Mouse (Mus musculus): ENCODE measurements around the gene Krt80. TPM values are rescaled to one million over a fixed set of nuclear protein-coding genes. Genes with fewer than 3 reads are reported as not detected.

The Krt80 gene
- polyA plus RNA-seq, 1 experiment = 14.2 TPM

- TF ChIP-seq POLR2A (IDR thresholded peaks at IDR 0.05; ENCODE audit: low read depth, low read length) (no peak), CTCF (conservative IDR thresholded peaks at IDR 0.05; ENCODE audit: insufficient read depth, insufficient read length, low read depth, low read length) (no peak)
- Histone ChIP-seq H3K36me3 (ENCODE audit: control insufficient read depth, insufficient read depth, low read length) (no peaks in the 10 kb centered on the region), H3K4me3 (ENCODE audit: insufficient read depth, low read depth, low read length) (no peak overlapping the region), H3K4me1 (ENCODE audit: control insufficient read depth, insufficient read depth, low read length) (no peaks in the 10 kb centered on the region), H3K27me3 (replicated peaks; ENCODE audit: control insufficient read depth, insufficient read depth, low read length) (no peaks in the 10 kb centered on the region), H3K27ac (ENCODE audit: insufficient read depth, low read depth, low read length) (no peak overlapping the region)
- WGBS = 40% methylated on average over 5 of the region's 5 CpGs
- DNase-seq = no peak
These were observed 60.5 kb downstream of the Krt80 start for GRCm38 (mm10) chr15:101309493-101309892.

GRCm38 (mm10) chr15:101308440-101309348, 61.3 kb downstream of the Krt80 start:
- no peak for TF ChIP-seq POLR2A (IDR thresholded peaks at IDR 0.05; ENCODE audit: low read depth, low read length)
- no peak for TF ChIP-seq CTCF (conservative IDR thresholded peaks at IDR 0.05; ENCODE audit: insufficient read depth, insufficient read length, low read depth, low read length)
- WGBS = 62% methylated on average over 13 of the region's 13 CpGs
- Histone ChIP-seq H3K27ac (ENCODE audit: insufficient read depth, low read depth, low read length) (no peak overlapping the region), H3K4me1 (ENCODE audit: control insufficient read depth, insufficient read depth, low read length) (no peaks in the 10 kb centered on the region), H3K4me3 (ENCODE audit: insufficient read depth, low read depth, low read length) (no peak overlapping the region), H3K36me3 (ENCODE audit: control insufficient read depth, insufficient read depth, low read length) (no peaks in the 10 kb centered on the region), H3K27me3 (replicated peaks; ENCODE audit: control insufficient read depth, insufficient read depth, low read length) (no peaks in the 10 kb centered on the region)
- DNase-seq = no peak

GRCm38 (mm10) chr15:101306459-101306858, 63.5 kb downstream of the Krt80 start:
- Histone ChIP-seq H3K27me3 (replicated peaks; ENCODE audit: control insufficient read depth, insufficient read depth, low read length) (no peaks in the 10 kb centered on the region), H3K4me1 (ENCODE audit: control insufficient read depth, insufficient read depth, low read length) (no peaks in the 10 kb centered on the region), H3K36me3 (ENCODE audit: control insufficient read depth, insufficient read depth, low read length) (no peaks in the 10 kb centered on the region), H3K27ac (ENCODE audit: insufficient read depth, low read depth, low read length) (no peak overlapping the region), H3K4me3 (ENCODE audit: insufficient read depth, low read depth, low read length) (no peak overlapping the region)
- no peak for DNase-seq
- 93% methylated on average over 4 of the region's 4 CpGs for WGBS
- TF ChIP-seq CTCF (conservative IDR thresholded peaks at IDR 0.05; ENCODE audit: insufficient read depth, insufficient read length, low read depth, low read length) = no peak
- no peak for TF ChIP-seq POLR2A (IDR thresholded peaks at IDR 0.05; ENCODE audit: low read depth, low read length)

- H3K27me3 ChIP-seq (replicated peaks; ENCODE audit: control insufficient read depth, insufficient read depth, low read length) = no peaks in the 10 kb centered on the region
- no peaks in the 10 kb centered on the region for H3K4me1 ChIP-seq (ENCODE audit: control insufficient read depth, insufficient read depth, low read length)
- H3K4me3 ChIP-seq (ENCODE audit: insufficient read depth, low read depth, low read length) = no peak overlapping the region
- DNase-seq = no peak
- H3K27ac ChIP-seq (ENCODE audit: insufficient read depth, low read depth, low read length) = no peak overlapping the region
- no peaks in the 10 kb centered on the region for H3K36me3 ChIP-seq (ENCODE audit: control insufficient read depth, insufficient read depth, low read length)
- 60% methylated on average over 4 of the region's 4 CpGs for WGBS
- TF ChIP-seq POLR2A (IDR thresholded peaks at IDR 0.05; ENCODE audit: low read depth, low read length) = no peak
- no peak for TF ChIP-seq CTCF (conservative IDR thresholded peaks at IDR 0.05; ENCODE audit: insufficient read depth, insufficient read length, low read depth, low read length)
These were observed 66.1 kb downstream of the Krt80 start for GRCm38 (mm10) chr15:101303830-101304229.

GRCm38 (mm10) chr15:101302201-101302600, 67.8 kb downstream of the Krt80 start:
- Histone ChIP-seq H3K36me3 (ENCODE audit: control insufficient read depth, insufficient read depth, low read length) (no peaks in the 10 kb centered on the region), H3K27ac (ENCODE audit: insufficient read depth, low read depth, low read length) (no peak overlapping the region), H3K4me3 (ENCODE audit: insufficient read depth, low read depth, low read length) (no peak overlapping the region), H3K27me3 (replicated peaks; ENCODE audit: control insufficient read depth, insufficient read depth, low read length) (no peaks in the 10 kb centered on the region), H3K4me1 (ENCODE audit: control insufficient read depth, insufficient read depth, low read length) (no peaks in the 10 kb centered on the region)
- DNase-seq = no peak
- no peak for TF ChIP-seq POLR2A (IDR thresholded peaks at IDR 0.05; ENCODE audit: low read depth, low read length)
- TF ChIP-seq CTCF (conservative IDR thresholded peaks at IDR 0.05; ENCODE audit: insufficient read depth, insufficient read length, low read depth, low read length) = no peak
- WGBS = 90% methylated on average over 3 of the region's 3 CpGs

GRCm38 (mm10) chr15:101300128-101300527, 69.8 kb downstream of the Krt80 start:
- no peaks in the 10 kb centered on the region for H3K4me1 ChIP-seq (ENCODE audit: control insufficient read depth, insufficient read depth, low read length)
- no peak overlapping the region for H3K4me3 ChIP-seq (ENCODE audit: insufficient read depth, low read depth, low read length)
- H3K27ac ChIP-seq (ENCODE audit: insufficient read depth, low read depth, low read length) = no peak overlapping the region
- no peaks in the 10 kb centered on the region for H3K27me3 ChIP-seq (replicated peaks; ENCODE audit: control insufficient read depth, insufficient read depth, low read length)
- TF ChIP-seq CTCF (conservative IDR thresholded peaks at IDR 0.05; ENCODE audit: insufficient read depth, insufficient read length, low read depth, low read length) (no peak), POLR2A (IDR thresholded peaks at IDR 0.05; ENCODE audit: low read depth, low read length) (no peak)
- H3K36me3 ChIP-seq (ENCODE audit: control insufficient read depth, insufficient read depth, low read length) = no peaks in the 10 kb centered on the region
- no peak for DNase-seq
- 91% methylated on average over 6 of the region's 6 CpGs for WGBS

GRCm38 (mm10) chr15:101299480-101299960, 70.4 kb downstream of the Krt80 start:
- Histone ChIP-seq H3K27ac (ENCODE audit: insufficient read depth, low read depth, low read length) (no peak overlapping the region), H3K27me3 (replicated peaks; ENCODE audit: control insufficient read depth, insufficient read depth, low read length) (no peaks in the 10 kb centered on the region), H3K4me3 (ENCODE audit: insufficient read depth, low read depth, low read length) (no peak overlapping the region), H3K36me3 (ENCODE audit: control insufficient read depth, insufficient read depth, low read length) (no peaks in the 10 kb centered on the region), H3K4me1 (ENCODE audit: control insufficient read depth, insufficient read depth, low read length) (no peaks in the 10 kb centered on the region)
- TF ChIP-seq CTCF (conservative IDR thresholded peaks at IDR 0.05; ENCODE audit: insufficient read depth, insufficient read length, low read depth, low read length) (no peak), POLR2A (IDR thresholded peaks at IDR 0.05; ENCODE audit: low read depth, low read length) (no peak)
- 74% methylated on average over 14 of the region's 14 CpGs for WGBS
- DNase-seq = no peak

Data from kidney, adult 2 months (tissue).